Mouse (Mus musculus) spleen, adult 12 weeks (tissue): ENCODE measurements around the gene Meox1.

Experiments used
- DNase-seq: peaks from one replicate; pipeline ENCODE4 v3.0.0; 2022; ENCODE audit warnings: low spot score

Gene Meox1

DNA sequence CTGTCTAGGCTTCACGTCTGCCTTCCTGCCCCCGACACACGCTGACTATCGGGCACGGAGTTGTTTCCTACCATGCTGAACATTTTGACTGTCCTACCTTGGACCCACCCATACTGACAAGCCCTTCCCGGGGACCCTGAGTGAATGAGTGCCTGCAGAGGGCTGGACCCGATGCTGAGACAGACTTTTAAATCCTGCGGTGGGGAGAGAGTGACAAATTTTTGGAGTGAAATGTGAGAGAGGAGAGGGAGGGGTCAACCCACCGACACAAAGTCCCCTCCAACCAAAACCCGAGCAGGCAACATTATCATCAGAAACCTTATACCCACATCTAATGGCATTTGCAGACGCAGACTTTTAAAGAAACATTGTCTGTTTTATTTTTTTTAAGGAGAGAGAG is at the start of gene Meox1:
Gene Meox1 (minus strand): TSS at position 171 of the 400 bp plus-strand sequence.
- no peak for DNase-seq

DNA sequence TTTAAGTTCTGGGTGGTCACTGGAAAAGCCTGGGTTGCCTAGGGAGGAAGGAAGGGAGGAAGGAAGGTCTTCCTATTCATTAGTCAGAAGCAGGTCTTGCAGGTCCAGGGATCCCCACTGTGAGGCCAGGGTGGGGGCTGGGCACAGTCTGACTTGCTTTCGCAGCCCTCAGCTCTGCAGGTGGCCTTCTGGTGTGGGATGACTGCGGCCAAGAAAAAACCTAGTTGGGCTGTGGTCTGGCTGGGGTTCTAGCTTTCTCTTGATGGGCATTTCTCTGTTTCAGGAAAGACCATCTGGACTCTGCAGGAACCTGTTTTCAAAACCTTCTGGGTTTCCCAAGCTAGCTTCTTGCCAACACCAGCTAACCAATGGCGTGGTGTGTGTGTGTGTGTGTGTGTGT is 48.9 kb upstream of the Meox1 start:
- DNase-seq, result no peak

DNA sequence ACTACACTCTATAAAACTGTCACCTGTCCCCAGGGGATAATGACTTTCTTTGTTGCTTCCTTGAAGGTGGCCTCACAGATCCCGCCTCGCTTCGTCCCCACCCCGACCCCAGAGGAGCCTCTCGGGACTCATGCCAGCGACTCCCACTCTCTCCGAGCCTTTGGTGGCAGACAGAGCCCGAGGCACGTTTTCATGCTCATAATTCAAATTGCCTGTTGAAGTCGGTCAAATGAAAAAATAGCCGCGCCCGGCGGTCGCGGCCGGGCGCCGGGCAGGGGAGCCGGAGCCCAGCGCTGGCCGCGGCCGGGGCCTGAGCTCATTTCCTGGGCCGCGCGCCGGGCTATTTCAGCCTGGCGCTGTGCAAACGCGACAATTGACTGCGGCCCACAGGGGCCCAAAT is 42.9 kb upstream of the Meox1 start:
- DNase-seq, result no peak

DNA sequence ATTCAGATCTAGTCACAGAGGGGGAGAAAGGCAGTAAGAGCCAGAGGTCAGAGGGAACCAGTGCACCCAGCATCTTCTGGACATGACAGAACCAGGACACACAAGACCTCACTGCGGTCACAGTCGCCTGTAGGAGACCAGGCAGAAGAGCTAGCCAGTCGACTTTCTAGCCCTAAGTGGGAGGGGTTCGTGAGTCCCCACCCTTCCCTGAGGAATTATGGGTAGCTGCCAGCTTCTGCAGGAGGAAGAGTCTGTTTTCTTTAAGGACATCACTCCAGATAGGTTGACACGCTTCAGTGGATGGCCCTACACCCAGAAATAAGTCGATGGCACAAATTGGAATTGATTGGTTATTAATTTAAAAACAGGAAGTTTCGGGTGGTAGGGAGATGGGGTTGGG is 42.2 kb upstream of the Meox1 start:
- DNase-seq, result no peak

DNA sequence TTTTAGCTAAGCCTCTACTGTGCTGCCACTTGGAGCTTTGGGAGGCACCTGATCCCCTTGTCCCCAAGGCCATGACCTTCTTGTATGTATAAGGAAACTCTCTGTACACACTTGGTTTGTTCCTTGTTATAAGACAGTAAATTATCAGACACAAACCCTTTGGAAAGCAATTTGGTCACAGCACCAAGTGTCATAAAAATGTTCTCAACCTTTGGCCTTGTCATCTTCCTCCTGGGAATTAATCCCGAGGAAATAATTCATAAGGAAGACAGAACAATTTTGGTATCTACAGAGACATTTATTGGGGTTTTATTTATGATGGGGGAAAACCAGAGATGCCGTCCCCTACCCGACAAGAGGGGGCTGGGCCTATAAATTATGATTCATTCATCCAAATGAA is 41.6 kb upstream of the Meox1 start:
- no peak for DNase-seq

DNA sequence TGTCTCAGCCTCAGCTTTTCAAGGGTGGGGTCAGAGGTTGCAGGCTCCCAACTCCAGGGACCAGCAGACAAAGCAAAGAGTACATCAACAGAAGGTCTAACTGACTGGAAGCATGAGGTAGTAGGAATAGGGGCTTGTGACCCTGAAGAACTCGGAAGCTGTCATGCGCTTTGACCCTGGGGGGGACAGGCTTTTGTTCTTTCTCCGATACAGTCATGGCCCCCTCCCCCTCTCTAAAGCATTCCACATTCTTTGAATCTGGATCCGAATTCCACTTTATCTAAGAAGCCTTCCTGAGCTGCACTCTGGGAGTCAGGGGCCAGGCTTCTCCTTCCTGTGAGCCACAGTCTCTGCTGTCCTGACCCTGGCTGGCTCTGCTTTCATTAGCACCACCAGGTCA is 37.8 kb upstream of the Meox1 start:
- no peak for DNase-seq

DNA sequence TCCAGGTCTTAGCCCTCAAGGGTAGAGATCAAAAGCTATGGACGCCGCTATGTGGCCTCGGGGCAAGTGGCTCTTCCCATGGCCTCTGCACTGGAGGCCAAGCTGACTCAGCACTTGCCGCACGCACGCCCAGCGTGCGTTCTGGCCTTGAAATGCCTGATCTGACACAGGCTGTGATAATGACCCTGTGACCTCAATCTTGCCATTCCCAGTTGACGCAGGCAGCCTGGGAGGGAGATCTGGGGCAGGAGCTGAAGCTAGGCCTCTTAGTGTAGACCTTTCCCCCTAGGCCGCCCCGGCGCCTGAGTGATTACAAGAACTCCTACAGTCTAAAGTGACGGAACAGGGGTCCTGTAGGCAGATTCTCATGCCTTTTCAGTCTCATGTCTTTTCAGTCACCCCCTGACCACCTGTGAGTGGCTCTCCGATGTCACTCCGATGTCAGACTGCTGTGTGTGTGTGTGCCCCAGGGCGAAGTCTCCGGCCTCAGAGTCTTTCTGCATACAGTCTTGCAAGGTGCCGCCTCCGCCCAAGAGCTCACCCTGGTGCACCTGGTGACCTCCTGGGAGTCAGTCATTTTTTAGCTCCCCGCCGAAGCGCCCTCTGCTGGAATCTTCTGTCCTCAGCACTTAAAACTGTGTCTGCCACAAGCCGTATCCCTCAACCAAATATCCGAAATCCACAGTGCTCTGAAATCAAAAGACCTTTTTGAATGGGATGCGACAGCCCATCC is 34.0 kb upstream of the Meox1 start:
- no peak for DNase-seq

DNA sequence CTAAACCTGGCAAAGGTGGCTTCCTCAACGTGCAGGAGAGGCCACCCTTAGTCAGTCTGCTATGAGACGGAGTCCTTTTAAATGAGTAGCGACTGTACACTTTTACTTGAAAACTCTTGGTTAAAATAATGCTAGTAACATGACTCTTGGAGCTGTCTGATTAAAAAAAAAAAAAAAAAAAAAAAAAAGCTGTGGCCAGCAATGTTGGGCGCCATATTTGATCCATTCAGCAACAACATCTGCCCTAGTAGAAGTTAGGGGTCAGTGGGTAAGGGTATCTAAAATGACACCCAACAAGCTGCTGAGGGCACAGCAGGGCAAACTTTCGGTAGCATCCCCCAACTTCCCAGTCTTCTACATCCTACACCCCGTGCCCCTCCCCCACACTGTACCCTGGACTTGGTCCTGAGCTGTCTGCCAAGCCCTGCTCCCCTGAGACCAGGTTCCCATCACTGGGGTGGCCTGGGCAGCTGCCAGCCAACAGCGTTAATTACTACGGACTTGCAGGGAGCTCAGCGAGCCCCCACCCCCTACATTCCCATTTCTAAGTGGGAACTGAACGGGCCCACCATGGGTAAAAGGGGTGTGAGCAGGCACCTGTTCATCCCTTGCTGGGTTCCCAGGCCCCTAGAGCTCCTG is 32.9 kb upstream of the Meox1 start:
- no peak for DNase-seq

DNA sequence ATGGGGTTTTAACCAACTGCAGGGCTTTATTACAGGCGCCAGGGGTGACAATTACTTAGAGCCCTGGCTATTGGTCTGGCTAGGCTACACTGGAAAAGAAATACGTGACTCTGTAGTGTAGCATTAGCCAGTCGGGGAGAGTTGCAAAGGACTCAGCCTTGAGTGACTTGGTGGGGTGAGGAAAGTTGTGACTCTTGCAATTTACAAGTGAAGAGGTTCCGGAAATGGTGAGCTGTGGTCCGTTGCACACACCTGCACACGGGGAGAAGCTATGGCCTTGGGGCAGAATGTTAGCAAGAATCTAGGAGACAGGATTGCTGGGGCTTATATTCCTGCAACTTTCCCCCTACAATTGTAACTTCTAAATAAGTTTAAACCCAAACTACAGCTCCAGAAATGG is 31.5 kb upstream of the Meox1 start:
- DNase-seq, result no peak

DNA sequence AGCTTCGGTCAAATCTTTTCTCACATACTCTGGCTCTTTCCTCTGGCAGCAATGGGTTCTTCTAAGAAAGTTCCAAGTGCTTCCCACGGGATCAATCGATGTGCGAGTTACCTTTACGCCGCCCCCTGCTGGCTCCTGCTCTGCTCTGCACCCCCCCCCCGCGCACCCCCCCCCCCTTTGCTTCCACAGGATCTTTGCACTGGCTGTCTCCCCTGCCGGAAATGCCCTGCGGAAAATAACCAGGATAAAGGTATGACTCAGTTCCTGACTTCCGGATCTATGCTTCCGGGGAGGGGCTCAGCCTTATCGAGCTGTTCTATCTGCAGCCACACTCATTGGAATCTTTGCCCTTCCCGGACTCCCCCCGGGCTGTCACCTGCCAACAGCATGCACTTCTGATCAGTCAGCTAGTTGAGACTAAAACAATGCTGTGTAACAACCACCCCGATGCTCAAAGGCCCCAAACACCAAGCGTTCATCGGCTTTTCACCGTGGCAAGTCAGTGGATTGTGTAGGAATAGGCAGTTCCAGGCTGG is 30.3 kb upstream of the Meox1 start:
- DNase-seq, result no peak

DNA sequence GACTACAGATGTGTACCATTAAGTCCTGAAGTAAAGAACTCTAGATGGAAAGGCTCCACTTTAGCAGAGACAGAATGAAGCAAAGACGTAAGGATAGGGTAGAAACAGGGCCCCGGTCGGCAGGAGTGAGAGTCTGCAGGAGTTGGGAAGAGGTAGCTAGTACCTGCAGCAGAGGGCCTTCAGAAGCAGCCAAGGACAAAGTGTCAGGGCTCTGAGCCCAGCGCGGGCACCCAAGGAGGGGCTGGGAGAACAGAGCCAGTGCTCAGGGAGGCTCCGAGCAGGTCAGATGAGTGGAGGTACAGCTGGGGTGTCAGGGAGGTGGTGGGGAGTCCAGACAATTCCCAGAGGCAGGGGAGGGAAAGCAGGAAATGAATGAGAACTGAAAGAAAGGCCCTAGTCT is 29.8 kb upstream of the Meox1 start:
- DNase-seq, result no peak

DNA sequence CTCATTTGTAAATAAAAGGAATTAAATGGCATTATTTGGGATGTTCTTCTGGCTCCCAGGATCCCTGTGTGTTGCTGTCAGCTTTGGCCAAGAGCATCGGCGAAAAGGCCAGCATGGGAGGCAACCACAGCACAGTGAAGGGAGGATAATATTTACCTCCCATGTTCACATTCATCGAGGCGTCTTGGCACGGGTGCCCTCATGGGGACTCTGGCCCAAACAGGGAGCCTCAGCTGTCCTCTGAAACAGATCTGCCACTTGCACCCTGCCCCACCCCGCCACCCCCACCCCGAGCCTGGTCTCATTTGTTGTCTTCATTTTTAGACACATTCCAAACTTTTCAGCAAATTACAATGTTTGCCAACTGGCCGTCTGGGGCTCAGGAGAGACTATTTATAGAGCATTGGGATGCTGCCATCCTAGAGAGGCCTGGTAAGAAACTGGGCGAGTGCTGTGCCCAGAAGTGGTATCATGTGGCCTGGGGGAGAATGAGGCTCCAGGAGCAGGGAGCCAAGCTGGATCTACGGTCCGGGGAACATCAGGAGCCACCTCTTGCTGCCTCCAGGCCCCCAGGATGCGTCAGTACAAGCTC is 27.3 kb upstream of the Meox1 start:
- DNase-seq, result no peak

DNA sequence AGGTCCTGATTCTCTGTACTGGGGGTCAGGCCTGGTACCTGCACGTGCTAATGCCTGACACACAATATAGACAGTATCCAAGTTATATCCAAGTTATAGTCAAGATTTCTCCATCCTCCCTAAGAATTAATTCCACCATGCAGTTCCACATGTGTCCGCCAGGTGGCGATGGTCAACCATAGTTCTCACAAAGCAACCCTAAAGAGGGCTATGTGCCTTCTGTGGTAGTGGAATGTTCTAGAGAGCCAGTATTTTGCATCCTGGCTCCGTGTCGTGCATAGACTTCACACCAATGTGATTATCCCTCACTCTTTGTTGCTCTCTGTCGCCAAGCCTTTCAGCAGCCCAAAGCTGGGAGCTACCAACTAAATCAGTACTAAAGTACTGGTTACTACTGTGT is 25.5 kb upstream of the Meox1 start:
- DNase-seq, result peak; percentile 60

DNA sequence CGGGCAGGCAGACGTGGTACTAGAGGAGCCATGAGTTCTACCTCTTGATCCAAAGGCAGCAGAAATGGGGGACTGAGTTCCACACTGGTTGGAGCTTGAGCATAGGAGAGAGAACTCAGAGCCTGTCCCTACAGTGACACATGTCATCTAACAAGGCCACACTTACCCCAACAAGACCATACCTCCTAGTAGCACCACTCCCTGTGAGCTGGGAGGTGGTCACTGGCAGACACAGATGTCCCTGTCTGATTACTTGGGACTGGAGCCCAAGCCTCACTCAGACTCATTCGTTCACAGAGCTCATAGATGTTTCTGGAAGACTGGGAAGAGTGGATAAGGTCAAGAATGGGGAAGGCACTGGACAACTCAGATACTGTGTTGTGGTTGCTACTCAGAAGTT is 24.4 kb upstream of the Meox1 start:
- DNase-seq, result no peak

DNA sequence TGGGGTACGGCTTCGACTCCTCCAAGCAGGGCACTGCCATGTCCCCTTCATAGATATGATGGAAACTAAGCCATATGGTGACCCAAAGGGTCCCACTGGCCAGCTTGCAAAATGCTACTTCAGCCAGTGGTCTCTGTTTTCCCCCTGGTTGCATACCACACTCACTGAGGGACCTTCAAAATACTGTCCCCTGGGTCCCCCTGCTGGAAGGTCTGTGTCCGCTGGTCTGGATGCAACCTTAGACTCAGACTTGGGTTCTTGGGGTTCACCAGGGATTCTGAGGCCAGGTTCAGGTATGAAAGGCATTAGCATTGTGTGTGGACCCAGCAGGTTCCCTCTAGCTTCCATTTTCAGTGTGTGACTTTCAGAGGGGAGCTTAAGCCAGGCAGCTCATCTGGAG is 22.6 kb upstream of the Meox1 start:
- no peak for DNase-seq

DNA sequence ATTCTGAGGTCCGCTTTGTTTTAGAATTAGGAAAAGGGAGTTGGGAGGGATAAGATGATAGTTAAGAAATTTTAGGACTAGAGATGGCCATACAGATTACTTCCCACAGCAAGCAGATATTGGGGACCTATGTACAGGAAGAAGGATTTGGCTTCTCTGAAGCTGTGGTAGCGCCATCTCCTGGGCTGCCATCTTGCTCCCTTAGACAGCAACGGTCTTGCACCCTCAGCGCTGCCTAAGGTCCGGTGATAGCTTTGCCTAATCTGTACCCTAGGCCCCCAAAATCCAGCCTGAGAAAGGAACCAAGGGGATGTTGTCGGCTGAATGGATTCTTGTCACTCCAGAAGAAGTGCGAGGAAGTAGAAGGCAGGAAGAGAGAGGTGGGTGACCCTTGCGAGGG is 19.4 kb upstream of the Meox1 start:
- DNase-seq, result no peak

DNA sequence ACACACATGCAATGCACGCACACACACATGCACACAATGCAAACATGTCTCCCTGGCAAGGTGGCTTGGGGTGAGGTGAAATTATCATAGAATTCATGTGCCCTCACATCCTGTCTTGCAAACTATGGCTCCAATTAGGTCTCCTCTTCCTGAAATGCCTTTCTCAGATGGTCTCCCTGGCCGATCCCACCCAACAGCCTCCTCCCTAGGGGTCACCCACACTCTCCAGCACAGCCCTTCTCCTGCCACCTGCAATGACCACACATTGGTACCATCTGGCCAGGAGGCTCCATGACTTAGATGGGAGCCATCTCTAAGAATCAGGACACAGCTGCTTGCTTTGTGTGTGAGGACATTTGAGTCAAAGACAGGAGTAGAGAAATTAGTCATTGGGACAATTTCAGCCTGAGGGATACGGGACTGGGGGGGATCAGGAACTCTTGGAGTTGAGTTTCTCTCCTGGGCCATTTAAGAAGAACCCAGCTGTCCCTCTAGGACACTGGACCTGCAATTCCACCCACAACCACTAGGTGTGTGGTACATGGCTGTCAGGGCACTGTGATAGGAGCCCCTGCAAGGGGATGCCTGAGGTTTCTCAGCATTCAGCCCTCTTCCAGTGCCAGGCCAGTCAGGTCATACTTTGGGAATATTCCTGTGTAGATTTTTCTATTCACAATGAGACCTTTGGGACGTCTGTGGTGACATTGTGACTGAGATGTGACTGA is 17.8 kb upstream of the Meox1 start:
- DNase-seq, result peak; percentile 19

DNA sequence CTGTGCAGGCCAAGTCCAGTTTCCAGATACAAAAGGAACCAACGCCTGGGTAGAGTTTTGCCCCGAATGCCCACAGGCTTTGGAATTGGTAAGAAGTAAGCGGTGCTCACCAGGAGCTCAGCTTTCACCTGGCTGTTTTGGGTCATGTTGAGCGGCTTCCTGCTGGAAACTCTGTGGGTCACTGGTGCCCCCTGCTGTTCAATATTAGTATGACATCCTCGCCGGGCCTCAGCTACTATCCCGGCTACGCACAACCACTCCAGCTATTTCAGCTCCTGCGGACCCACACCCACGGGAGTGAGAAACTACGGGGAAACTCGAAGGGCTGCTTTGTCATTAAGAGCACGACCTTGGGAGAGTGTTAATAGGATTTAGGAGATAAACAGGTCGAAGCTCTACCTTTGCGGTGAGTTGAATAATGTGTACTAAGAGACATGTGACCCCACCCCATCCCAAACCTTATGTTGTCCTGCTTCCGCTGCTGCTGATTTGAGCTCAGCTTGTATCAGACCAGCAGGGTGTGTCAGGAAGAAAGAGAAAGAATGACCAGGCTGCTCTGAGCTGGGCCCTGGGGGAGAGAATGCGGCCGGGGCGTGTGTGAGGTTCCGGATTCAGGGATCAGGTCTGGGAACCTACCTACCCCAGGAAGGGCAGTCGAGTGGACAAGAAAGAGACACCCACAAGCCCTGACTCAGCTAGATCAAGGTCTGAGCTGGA is 16.2 kb upstream of the Meox1 start:
- DNase-seq, result peak; percentile 57

DNA sequence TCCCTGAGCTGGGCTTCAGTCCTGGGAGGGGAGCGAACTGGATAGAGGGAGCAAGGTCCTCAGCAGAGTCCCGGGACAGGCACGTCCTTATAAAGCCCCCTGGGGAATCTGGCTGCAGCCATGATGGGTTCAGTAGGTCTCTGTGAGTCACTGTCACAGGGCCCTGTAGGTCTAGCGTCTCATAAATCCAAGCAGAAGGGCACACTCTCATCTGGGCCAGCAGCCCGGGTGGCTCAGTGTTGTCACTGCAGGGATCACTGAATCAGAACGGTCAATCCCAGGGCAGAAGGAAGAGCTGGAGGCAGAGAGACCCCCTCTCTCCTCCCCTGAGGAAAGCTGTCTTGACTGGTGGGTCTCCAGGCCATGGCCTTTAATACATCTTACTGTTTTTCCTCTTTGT is 14.6 kb upstream of the Meox1 start:
- DNase-seq, result no peak

DNA sequence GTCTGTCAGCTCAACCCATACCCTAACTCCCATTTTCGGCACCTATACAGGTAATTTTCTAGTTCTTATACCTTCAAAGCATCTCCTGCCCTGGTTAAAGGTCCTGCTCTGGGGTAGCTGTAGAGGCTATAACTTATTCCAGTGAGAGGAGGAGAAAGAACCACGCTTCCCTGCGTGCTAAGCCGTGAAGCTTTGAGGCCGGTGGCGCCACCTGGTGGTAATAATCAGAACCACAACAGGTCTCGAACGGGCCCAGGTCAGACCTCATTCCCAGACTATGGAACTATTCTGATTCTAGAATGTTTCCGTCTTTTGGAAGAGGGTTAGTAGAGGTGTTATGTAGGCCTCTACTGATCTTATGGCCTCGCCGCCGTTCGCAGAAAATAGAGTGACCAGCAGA is 10.9 kb upstream of the Meox1 start:
- peak; percentile 25 for DNase-seq

DNA sequence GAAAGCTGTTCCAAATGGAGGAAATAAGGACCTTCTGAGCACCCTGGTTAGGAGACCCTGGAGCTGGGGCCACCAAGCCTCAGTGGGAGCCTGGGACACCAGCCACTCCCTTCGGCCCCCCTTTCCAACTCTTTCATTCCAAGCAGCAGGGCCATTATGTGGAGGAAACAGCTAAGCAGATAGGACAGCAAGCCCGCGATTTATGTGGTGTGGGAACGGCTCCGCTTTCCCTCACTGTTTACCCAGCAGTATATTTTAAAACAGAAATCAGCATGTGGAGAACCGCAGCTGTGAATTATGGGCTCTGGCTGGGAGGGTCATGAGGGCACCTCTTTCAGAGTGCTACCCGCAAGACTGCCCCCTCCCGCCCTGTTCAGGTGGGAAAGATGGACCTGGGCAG is 7.1 kb upstream of the Meox1 start:
- DNase-seq, result no peak

DNA sequence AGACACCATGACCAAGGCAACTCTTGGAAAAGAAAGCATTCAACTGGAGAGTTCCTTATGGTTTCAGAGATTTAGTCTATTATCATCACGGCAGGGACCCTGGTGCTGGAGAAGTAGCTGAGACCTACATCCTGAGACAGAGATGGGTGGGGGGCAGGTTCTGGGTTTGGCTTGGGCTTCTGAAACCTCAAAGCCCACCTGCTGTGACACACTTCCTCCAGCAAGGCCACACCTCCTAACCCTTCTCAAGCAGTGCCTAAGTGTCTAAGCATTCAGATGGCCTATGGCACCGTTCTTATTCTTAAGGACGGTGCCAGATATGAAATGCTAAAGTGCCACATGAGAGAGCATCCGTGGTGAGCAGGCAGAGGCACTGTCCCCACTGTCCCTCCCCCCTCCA is 4.2 kb upstream of the Meox1 start:
- no peak for DNase-seq
